Mouse (Mus musculus): Measurements from ENCODE around the gene Evl.

Gene Evl

GRCm38 (mm10) chr12:108591586-108591985, 37.1 kb downstream of the Evl start:
- no peak for DNase-seq (ENCODE audit: low spot score)

- DNase-seq (ENCODE audit: low spot score) = no peak
Measured at GRCm38 (mm10) chr12:108592866-108593265, 38.3 kb downstream of the Evl start.

- DNase-seq (ENCODE audit: low spot score) = no peak
Measured at GRCm38 (mm10) chr12:108600864-108601263, 46.3 kb downstream of the Evl start.

- no peak for DNase-seq (ENCODE audit: low spot score)
Measured at GRCm38 (mm10) chr12:108601326-108601725, 46.8 kb downstream of the Evl start.

GRCm38 (mm10) chr12:108604546-108604945, 50.0 kb downstream of the Evl start:
- DNase-seq (ENCODE audit: low spot score) = no peak

- no peak for DNase-seq (ENCODE audit: low spot score)
Measured at GRCm38 (mm10) chr12:108605521-108606281, 51.2 kb downstream of the Evl start.

- no peak for DNase-seq (ENCODE audit: low spot score)
Measured at GRCm38 (mm10) chr12:108606321-108606720, 51.8 kb downstream of the Evl start.

- DNase-seq (ENCODE audit: low spot score) = no peak
Measured at GRCm38 (mm10) chr12:108609446-108609845, 54.9 kb downstream of the Evl start.

- no peak for DNase-seq (ENCODE audit: low spot score)
Measured at GRCm38 (mm10) chr12:108610255-108610654, 55.7 kb downstream of the Evl start.

GRCm38 (mm10) chr12:108613081-108613480, 58.6 kb downstream of the Evl start:
- DNase-seq (ENCODE audit: low spot score) = no peak

GRCm38 (mm10) chr12:108617511-108617910, 63.0 kb downstream of the Evl start:
- no peak for DNase-seq (ENCODE audit: low spot score)

GRCm38 (mm10) chr12:108619853-108620416, 65.4 kb downstream of the Evl start:
- no peak for DNase-seq (ENCODE audit: low spot score)

- no peak for DNase-seq (ENCODE audit: low spot score)
Measured at GRCm38 (mm10) chr12:108622406-108622805, 67.9 kb downstream of the Evl start.

- DNase-seq (ENCODE audit: low spot score) = no peak
Measured at GRCm38 (mm10) chr12:108629556-108629955, 75.0 kb downstream of the Evl start.

GRCm38 (mm10) chr12:108630741-108631688, 76.5 kb downstream of the Evl start:
- DNase-seq (ENCODE audit: low spot score) = no peak

GRCm38 (mm10) chr12:108632501-108632900, 78.0 kb downstream of the Evl start:
- DNase-seq (ENCODE audit: low spot score) = no peak

- DNase-seq (ENCODE audit: low spot score) = no peak
Measured at GRCm38 (mm10) chr12:108634031-108634430, 79.5 kb downstream of the Evl start.

- DNase-seq (ENCODE audit: low spot score) = no peak
Measured at GRCm38 (mm10) chr12:108635501-108635900, 81.0 kb downstream of the Evl start.

- no peak for DNase-seq (ENCODE audit: low spot score)
Measured at GRCm38 (mm10) chr12:108637440-108637839, 82.9 kb downstream of the Evl start.

GRCm38 (mm10) chr12:108639126-108639525, 84.6 kb downstream of the Evl start:
- no peak for DNase-seq (ENCODE audit: low spot score)

- no peak for DNase-seq (ENCODE audit: low spot score)
Measured at GRCm38 (mm10) chr12:108642019-108642418, 87.5 kb downstream of the Evl start.

GRCm38 (mm10) chr12:108646234-108646633, 91.7 kb downstream of the Evl start:
- DNase-seq (ENCODE audit: low spot score) = no peak

- no peak for DNase-seq (ENCODE audit: low spot score)
Measured at GRCm38 (mm10) chr12:108647784-108648183, 93.3 kb downstream of the Evl start.

Measured in testis, postnatal 14 days (tissue).